Mouse (Mus musculus) erythroblast, embryonic 14.5 days (primary cell): ENCODE data around the gene Oosp2.

Experiments used
- GATA1 ChIP-seq: IDR thresholded peaks from 2 replicates; pipeline ENCODE4 v1.6.1; 2012; ENCODE audit warnings: low read length, inconsistent platforms, mixed read lengths
- TAL1 ChIP-seq: IDR thresholded peaks from 3 replicates; pipeline ENCODE4 v1.6.1; 2012; ENCODE audit warnings: low read length, inconsistent platforms, mixed read lengths

DNA sequence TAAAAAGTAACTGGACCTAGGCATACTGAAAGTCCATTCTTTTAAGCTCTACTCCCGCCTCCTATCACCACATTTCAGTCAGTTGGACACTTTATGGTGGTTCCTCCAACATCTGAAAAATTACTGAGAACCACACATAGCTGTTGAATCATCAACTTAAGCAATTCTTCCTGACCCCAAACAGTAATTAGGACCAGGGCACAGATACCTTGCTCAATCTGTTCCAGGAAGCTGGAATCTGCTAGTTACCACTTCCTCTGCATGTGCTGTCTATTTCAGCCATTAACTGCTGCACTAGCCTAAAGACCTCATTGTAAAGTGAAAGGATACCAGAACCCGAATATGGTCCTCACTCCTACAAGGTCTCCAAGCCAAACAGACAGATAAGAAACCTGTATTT, 1.2 kb downstream of the Oosp2 start:
- TF ChIP-seq TAL1 (no peak), GATA1 (no peak)
